Mouse (Mus musculus): Measurements from ENCODE around the gene Pdzrn3. TPM values are rescaled to one million over a fixed set of nuclear protein-coding genes. Genes with fewer than 3 reads are reported as not detected.

Pdzrn3 gene
- polyA plus RNA-seq, 1 experiment from 2014 or later: 27.3 TPM

DNA sequence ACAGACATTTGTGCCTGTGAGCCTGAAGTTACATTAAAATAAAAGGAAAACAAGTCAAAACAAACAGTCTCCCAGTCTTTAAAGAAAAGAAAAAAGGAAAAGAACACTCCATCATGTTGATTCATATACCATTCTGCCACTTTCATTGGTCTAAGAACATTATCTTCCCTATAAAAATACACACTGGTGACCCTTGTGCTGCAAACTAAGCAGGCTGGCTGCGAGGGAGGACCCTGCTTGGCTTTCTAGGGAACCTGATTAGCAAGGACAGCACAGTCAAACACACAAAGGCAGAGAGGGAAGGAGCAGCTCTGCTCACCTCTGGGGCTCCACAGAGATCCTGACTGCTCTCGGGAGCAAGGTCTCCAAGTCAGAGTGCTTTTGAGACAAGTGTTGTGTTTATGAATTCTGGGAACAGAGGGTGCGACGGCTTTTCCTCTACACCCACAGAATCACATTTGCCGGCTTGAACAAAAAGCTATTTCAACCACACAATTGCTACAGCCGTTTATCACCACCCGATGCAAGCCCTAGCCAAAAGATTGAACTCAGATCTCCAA, 27.2 kb downstream of the Pdzrn3 start:
- WGBS: 37% methylated on average over 7 of the region's 7 CpGs
- no peak overlapping the region for H3K9ac ChIP-seq (ENCODE audit: low read length)
- no peak overlapping the region for H3K4me2 ChIP-seq (ENCODE audit: low read depth)
- no peaks in the 10 kb centered on the region for H3K36me3 ChIP-seq (ENCODE audit: control insufficient read depth, insufficient read depth, low read length)
- no peak for DNase-seq (ENCODE audit: low spot score)
- H3K9me3 ChIP-seq (ENCODE audit: control insufficient read depth, low read length): no peaks in the 10 kb centered on the region
- H3K27me3 ChIP-seq (ENCODE audit: control insufficient read depth, insufficient read depth, low read length): no peaks in the 10 kb centered on the region
- no peak overlapping the region for H3K4me3 ChIP-seq (ENCODE audit: low read depth, low read length)
- ATAC-seq (ENCODE audit: insufficient read depth, low FRiP score, low TSS enrichment): no peak
- H3K4me1 ChIP-seq (ENCODE audit: control insufficient read depth, insufficient read depth, low read length): no peaks in the 10 kb centered on the region; the same call in 1 of the 2 replicates
- no peak overlapping the region for H3K27ac ChIP-seq (ENCODE audit: low read depth, low read length)

DNA sequence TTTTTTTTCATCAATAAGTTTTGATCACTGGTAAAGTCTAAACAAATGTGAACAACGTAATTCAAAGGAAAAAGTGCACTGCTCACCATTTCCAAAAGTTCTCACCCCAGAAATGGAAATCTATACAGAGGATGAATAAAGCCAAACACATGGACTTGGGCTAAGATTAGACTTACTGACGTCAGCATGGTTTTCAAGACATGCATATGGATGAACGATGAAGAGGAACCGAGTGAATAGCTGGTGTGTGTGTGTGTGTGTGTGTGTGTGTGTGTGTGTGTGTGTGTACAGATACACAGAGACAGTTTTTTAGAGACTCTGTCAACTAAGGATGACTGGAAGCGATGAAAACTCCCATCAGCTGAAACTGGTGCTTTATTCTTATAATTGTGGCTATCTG, 29.2 kb downstream of the Pdzrn3 start:
- no peak overlapping the region for H3K4me3 ChIP-seq (ENCODE audit: low read depth, low read length)
- no peaks in the 10 kb centered on the region for H3K27me3 ChIP-seq (ENCODE audit: control insufficient read depth, insufficient read depth, low read length)
- H3K9ac ChIP-seq (ENCODE audit: low read length): no peak overlapping the region
- no peak overlapping the region for H3K4me2 ChIP-seq (ENCODE audit: low read depth)
- DNase-seq (ENCODE audit: low spot score): no peak
- no peak for ATAC-seq (ENCODE audit: insufficient read depth, low FRiP score, low TSS enrichment)
- H3K4me1 ChIP-seq (ENCODE audit: control insufficient read depth, insufficient read depth, low read length): no peaks in the 10 kb centered on the region
- WGBS: 80% methylated on average over 5 of the region's 5 CpGs
- no peaks in the 10 kb centered on the region for H3K9me3 ChIP-seq (ENCODE audit: control insufficient read depth, low read length)
- no peaks in the 10 kb centered on the region for H3K36me3 ChIP-seq (ENCODE audit: control insufficient read depth, insufficient read depth, low read length)
- no peak overlapping the region for H3K27ac ChIP-seq (ENCODE audit: low read depth, low read length)

GRCm38 (mm10) chr6:101340051-101340450, 37.6 kb downstream of the Pdzrn3 start:
- Histone ChIP-seq H3K27me3 (ENCODE audit: control insufficient read depth, insufficient read depth, low read length) (no peaks in the 10 kb centered on the region), H3K4me3 (ENCODE audit: low read depth, low read length) (no peak overlapping the region), H3K9me3 (ENCODE audit: control insufficient read depth, low read length) (no peaks in the 10 kb centered on the region), H3K4me1 (ENCODE audit: control insufficient read depth, insufficient read depth, low read length) (no peaks in the 10 kb centered on the region), H3K36me3 (ENCODE audit: control insufficient read depth, insufficient read depth, low read length) (no peaks in the 10 kb centered on the region), H3K9ac (ENCODE audit: low read length) (no peak overlapping the region), H3K27ac (ENCODE audit: low read depth, low read length) (no peak overlapping the region), H3K4me2 (ENCODE audit: low read depth) (no peak overlapping the region)
- no peak for DNase-seq (ENCODE audit: low spot score)
- WGBS: 89% methylated on average over 7 of the region's 7 CpGs
- no peak for ATAC-seq (ENCODE audit: insufficient read depth, low FRiP score, low TSS enrichment)

GRCm38 (mm10) chr6:101337842-101338528, 39.7 kb downstream of the Pdzrn3 start:
- H3K4me3 ChIP-seq (ENCODE audit: low read depth, low read length): no peak overlapping the region
- no peak for ATAC-seq (ENCODE audit: insufficient read depth, low FRiP score, low TSS enrichment)
- H3K27ac ChIP-seq (ENCODE audit: low read depth, low read length): no peak overlapping the region
- whole genome bisulfite sequencing: 88% methylated on average over 10 of the region's 10 CpGs
- no peak overlapping the region for H3K9ac ChIP-seq (ENCODE audit: low read length)
- H3K4me1 ChIP-seq (ENCODE audit: control insufficient read depth, insufficient read depth, low read length): 0 out of 2 replicates have a peak, but pooled peaks cover 2% of the 10 kb centered on the region
- no peak overlapping the region for H3K4me2 ChIP-seq (ENCODE audit: low read depth)
- H3K9me3 ChIP-seq (ENCODE audit: control insufficient read depth, low read length): no peaks in the 10 kb centered on the region
- no peaks in the 10 kb centered on the region for H3K36me3 ChIP-seq (ENCODE audit: control insufficient read depth, insufficient read depth, low read length)
- DNase-seq (ENCODE audit: low spot score): no peak
- H3K27me3 ChIP-seq (ENCODE audit: control insufficient read depth, insufficient read depth, low read length): no peaks in the 10 kb centered on the region

DNA sequence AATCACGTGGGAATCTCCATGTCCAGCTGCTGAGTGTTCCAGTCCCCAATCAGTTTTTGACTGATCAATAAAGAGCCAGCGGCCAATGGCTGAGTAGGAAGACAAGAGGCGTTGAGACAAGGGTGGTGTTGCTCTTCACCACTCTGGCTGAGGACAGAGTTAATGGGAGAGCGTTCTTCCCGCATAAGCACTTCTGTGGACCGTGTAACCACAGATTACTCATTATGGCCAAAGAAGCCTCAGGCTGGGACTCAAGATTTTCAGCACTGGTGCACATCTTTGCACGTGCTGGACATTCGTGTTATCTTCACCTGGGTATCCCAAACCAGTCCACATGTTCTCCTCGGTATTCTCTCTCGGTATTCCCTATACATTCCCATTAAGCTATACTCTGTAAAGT, 41.0 kb downstream of the Pdzrn3 start:
- H3K36me3 ChIP-seq (ENCODE audit: control insufficient read depth, insufficient read depth, low read length): no peaks in the 10 kb centered on the region
- 90% methylated on average over 10 of the region's 10 CpGs for WGBS
- no peaks in the 10 kb centered on the region for H3K27me3 ChIP-seq (ENCODE audit: control insufficient read depth, insufficient read depth, low read length)
- no peak overlapping the region for H3K9ac ChIP-seq (ENCODE audit: low read length)
- peaks cover 6% of the 10 kb centered on the region; the same call in 1 of the 2 replicates for H3K4me1 ChIP-seq (ENCODE audit: control insufficient read depth, insufficient read depth, low read length)
- no peaks in the 10 kb centered on the region for H3K9me3 ChIP-seq (ENCODE audit: control insufficient read depth, low read length)
- no peak overlapping the region for H3K4me3 ChIP-seq (ENCODE audit: low read depth, low read length)
- no peak overlapping the region for H3K27ac ChIP-seq (ENCODE audit: low read depth, low read length)
- ATAC-seq (ENCODE audit: insufficient read depth, low FRiP score, low TSS enrichment) (no peak), DNase-seq (ENCODE audit: low spot score) (no peak)
- no peak overlapping the region for H3K4me2 ChIP-seq (ENCODE audit: low read depth)

- WGBS: 100% methylated on average over 1 of the region's 1 CpGs
- ATAC-seq (ENCODE audit: insufficient read depth, low FRiP score, low TSS enrichment): no peak
- no peak overlapping the region for H3K27ac ChIP-seq (ENCODE audit: low read depth, low read length)
- no peak overlapping the region for H3K9ac ChIP-seq (ENCODE audit: low read length)
- H3K4me3 ChIP-seq (ENCODE audit: low read depth, low read length): no peak overlapping the region
- no peaks in the 10 kb centered on the region for H3K36me3 ChIP-seq (ENCODE audit: control insufficient read depth, insufficient read depth, low read length)
- no peaks in the 10 kb centered on the region for H3K9me3 ChIP-seq (ENCODE audit: control insufficient read depth, low read length)
- H3K4me2 ChIP-seq (ENCODE audit: low read depth): no peak overlapping the region
- peaks cover 6% of the 10 kb centered on the region; the same call in 1 of the 2 replicates for H3K4me1 ChIP-seq (ENCODE audit: control insufficient read depth, insufficient read depth, low read length)
- H3K27me3 ChIP-seq (ENCODE audit: control insufficient read depth, insufficient read depth, low read length): no peaks in the 10 kb centered on the region
- no peak for DNase-seq (ENCODE audit: low spot score)
These were observed 42.0 kb downstream of the Pdzrn3 start for GRCm38 (mm10) chr6:101335744-101336143.

DNA sequence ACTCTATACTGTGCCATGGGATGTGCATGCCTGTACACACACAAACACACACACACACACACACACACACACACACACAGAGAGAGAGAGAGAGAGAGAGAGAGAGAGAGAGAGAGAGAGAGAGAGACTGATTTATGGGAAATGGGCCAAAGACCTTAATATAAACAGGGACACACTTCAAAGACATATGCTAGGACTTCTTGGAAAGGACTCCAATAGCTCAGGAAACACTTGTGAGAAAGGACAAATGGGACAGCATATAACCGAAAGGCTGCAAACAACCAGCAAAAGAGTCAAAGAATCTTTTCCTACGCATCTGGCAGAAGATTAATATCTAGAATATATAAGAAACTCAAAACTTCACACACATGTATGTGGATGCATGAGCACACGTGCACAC, 43.2 kb downstream of the Pdzrn3 start:
- no peaks in the 10 kb centered on the region for H3K36me3 ChIP-seq (ENCODE audit: control insufficient read depth, insufficient read depth, low read length)
- WGBS: 72% methylated on average over 3 of the region's 3 CpGs
- DNase-seq (ENCODE audit: low spot score): no peak
- no peaks in the 10 kb centered on the region for H3K9me3 ChIP-seq (ENCODE audit: control insufficient read depth, low read length)
- no peak overlapping the region for H3K4me3 ChIP-seq (ENCODE audit: low read depth, low read length)
- H3K4me2 ChIP-seq (ENCODE audit: low read depth): no peak overlapping the region
- ATAC-seq (ENCODE audit: insufficient read depth, low FRiP score, low TSS enrichment): no peak
- no peak overlapping the region for H3K27ac ChIP-seq (ENCODE audit: low read depth, low read length)
- H3K27me3 ChIP-seq (ENCODE audit: control insufficient read depth, insufficient read depth, low read length): no peaks in the 10 kb centered on the region
- H3K4me1 ChIP-seq (ENCODE audit: control insufficient read depth, insufficient read depth, low read length): peaks cover 10% of the 10 kb centered on the region
- H3K9ac ChIP-seq (ENCODE audit: low read length): no peak overlapping the region

GRCm38 (mm10) chr6:101330392-101330791, 47.3 kb downstream of the Pdzrn3 start:
- H3K4me1 ChIP-seq (ENCODE audit: control insufficient read depth, insufficient read depth, low read length): peaks cover 16% of the 10 kb centered on the region
- DNase-seq (ENCODE audit: low spot score) (no peak), ATAC-seq (ENCODE audit: insufficient read depth, low FRiP score, low TSS enrichment) (no peak)
- no peaks in the 10 kb centered on the region for H3K9me3 ChIP-seq (ENCODE audit: control insufficient read depth, low read length)
- WGBS: 45% methylated on average over 5 of the region's 5 CpGs
- no peak overlapping the region for H3K4me2 ChIP-seq (ENCODE audit: low read depth)
- H3K27ac ChIP-seq (ENCODE audit: low read depth, low read length): no peak overlapping the region
- no peaks in the 10 kb centered on the region for H3K27me3 ChIP-seq (ENCODE audit: control insufficient read depth, insufficient read depth, low read length)
- H3K36me3 ChIP-seq (ENCODE audit: control insufficient read depth, insufficient read depth, low read length): no peaks in the 10 kb centered on the region
- H3K9ac ChIP-seq (ENCODE audit: low read length): no peak overlapping the region
- H3K4me3 ChIP-seq (ENCODE audit: low read depth, low read length): no peak overlapping the region

DNA sequence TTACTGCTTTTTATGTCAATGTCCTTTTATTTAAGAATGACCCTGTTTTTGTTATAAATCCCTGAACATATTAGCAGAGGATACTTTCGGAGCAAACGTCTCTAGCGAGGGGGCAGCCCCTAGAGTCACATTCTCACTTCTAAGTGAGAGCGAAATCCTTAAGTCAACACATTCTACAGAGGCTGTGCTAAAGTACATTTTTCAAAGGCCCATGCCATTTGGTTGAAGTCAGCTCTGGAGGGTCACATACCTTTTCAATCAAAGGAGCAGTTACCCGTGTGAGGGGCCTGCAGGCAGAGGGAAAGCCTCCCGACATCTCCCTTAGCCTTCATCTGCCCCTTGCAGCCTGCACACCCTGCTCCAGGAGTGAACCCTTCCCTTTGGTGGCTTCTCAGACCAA, 48.2 kb downstream of the Pdzrn3 start:
- ATAC-seq (ENCODE audit: insufficient read depth, low FRiP score, low TSS enrichment) (no peak), DNase-seq (ENCODE audit: low spot score) (no peak)
- H3K27ac ChIP-seq (ENCODE audit: low read depth, low read length): no peak overlapping the region
- no peaks in the 10 kb centered on the region for H3K27me3 ChIP-seq (ENCODE audit: control insufficient read depth, insufficient read depth, low read length)
- 18% methylated on average over 6 of the region's 6 CpGs for WGBS
- no peak overlapping the region for H3K9ac ChIP-seq (ENCODE audit: low read length)
- H3K36me3 ChIP-seq (ENCODE audit: control insufficient read depth, insufficient read depth, low read length): no peaks in the 10 kb centered on the region
- peaks cover 14% of the 10 kb centered on the region for H3K4me1 ChIP-seq (ENCODE audit: control insufficient read depth, insufficient read depth, low read length)
- no peaks in the 10 kb centered on the region for H3K9me3 ChIP-seq (ENCODE audit: control insufficient read depth, low read length)
- no peak overlapping the region for H3K4me2 ChIP-seq (ENCODE audit: low read depth)
- H3K4me3 ChIP-seq (ENCODE audit: low read depth, low read length): no peak overlapping the region
